Mouse (Mus musculus): ENCODE data around the gene Epas1.

The Epas1 gene

DNA sequence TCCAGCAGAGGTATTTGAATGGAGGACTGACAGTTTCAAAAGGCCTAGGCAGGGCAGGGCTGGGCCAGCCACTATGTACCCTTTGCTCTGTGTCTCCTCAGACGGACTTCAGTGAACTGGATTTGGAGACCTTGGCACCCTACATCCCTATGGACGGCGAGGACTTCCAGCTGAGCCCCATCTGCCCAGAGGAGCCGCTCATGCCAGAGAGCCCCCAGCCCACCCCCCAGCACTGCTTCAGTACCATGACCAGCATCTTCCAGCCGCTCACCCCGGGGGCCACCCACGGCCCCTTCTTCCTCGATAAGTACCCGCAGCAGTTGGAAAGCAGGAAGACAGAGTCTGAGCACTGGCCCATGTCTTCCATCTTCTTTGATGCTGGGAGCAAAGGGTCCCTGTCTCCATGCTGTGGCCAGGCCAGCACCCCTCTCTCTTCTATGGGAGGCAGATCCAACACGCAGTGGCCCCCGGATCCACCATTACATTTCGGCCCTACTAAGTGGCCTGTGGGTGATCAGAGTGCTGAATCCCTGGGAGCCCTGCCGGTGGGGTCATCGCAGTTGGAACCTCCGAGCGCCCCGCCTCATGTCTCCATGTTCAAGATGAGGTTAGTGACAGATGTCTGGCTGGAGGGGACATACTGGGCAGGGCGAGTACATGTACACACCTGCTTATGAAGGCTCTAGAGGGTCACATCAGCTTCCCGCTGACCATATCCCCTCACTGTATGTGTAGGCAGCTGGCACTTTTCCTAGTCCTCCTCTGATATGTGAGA lies 74.1 kb downstream of the Epas1 start:
- DNase-seq (ENCODE audit: low spot score in 2 of 2): no peak

DNA sequence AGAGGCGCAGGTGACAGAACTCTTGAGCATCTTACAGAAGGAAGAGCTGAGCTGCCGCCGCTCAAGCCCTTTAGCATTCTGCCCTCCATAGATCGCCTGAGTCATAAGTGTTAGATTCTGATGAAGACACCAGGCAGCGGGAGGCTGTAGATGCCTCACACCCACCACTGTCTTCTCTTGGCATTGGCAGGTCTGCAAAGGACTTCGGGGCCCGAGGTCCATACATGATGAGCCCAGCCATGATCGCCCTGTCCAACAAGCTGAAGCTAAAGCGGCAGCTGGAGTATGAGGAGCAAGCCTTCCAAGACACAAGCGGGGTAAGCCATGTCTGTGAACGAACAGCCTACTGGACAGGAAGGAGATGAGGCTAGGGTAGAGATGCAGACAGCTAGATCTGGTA lies 75.0 kb downstream of the Epas1 start:
- DNase-seq (ENCODE audit: low spot score in 2 of 2): no peak

GRCm38 (mm10) chr17:86829383-86830175 lies 76.1 kb downstream of the Epas1 start:
- DNase-seq (ENCODE audit: low spot score in 2 of 2): no peak

DNA sequence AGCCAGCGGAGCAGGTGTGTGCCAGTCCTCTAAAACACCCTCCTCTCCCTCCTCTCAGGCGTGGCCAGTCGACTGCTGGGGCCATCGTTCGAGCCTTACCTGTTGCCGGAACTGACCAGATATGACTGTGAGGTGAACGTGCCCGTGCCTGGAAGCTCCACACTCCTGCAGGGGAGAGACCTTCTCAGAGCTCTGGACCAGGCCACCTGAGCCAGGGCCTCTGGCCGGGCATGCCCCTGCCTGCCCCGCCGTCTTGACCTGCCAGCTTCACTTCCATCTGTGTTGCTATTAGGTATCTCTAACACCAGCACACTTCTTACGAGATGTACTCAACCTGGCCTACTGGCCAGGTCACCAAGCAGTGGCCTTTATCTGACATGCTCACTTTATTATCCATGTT lies 77.4 kb downstream of the Epas1 start:
- DNase-seq (ENCODE audit: low spot score in 2 of 2): no peak

DNA sequence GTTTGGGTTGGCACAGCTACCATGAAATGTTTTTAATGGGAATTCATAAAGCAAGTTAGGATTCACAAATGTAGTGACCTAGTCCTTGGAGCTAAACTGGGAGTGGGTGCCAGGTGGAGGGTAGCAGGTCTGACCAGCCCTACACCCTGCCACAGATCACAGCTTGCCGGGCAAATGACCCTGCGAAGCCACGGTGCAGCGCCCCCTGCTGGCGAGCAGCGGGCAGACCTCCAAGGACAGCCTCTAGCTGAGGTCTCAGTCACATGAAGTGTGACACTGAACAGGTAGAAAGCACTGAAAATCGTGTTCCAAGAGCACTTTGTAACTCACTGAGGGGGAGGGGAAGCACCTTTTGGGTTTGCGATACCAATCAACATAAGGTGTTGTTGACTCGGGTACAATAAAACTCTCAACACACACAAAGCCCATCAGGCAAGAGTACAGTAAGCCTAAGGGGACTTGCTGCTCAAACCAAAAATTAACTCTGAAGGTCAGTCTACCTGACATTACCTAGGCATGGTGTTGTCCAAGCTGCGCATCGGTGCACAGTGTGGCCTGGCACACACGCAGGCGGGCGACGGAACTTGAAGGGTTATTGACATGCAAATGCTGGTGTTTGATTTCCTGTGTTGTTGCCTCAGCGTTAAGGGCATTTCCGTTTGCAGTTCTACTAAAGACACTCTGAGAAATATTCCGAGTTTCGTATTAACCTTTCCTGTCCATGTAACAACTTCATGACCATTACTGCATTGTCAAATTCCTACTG lies 79.2 kb downstream of the Epas1 start:
- DNase-seq (ENCODE audit: low spot score in 2 of 2): peak in 1 of 2 experiments; percentile 43

DNA sequence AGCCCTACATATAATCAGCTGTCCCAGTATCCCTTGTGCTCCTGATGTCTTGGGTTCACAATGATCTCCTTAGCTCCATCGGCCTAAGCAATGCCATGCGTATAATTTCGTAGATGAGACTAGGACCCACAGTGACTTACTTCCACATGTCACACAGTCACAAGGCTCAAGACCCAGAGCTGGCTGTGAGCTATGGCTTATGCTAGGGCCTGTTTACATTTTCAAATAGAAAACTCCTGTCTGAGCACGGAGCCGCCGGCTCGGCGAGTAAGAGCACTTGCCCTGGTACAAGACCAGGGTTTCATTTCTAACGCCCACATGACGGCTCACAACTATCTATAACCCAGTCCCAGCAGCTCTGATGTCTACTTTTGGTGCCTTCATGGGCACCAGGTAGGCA lies 80.4 kb downstream of the Epas1 start:
- no peak for DNase-seq (ENCODE audit: low spot score in 2 of 2)

DNA sequence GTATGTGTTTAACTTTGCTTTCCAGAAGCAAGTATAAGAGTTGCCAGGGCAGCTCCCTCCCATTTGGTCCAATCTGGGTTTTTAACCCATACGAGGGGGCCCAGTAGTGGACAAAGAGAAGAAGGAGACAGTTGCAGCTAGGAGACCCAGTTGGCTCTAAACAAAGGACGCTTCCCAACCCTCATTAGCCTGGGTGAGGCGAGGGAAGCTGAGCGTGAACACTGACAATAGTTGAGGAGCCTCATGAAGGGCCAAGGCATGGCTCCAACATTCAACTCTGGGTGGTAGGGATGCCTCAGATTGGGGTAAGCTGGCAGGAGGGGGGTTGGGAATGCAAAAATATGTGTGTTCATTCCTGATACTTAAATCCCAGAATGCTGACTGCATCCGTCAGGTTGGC lies 85.8 kb downstream of the Epas1 start:
- no peak for DNase-seq (ENCODE audit: low spot score in 2 of 2)

DNA sequence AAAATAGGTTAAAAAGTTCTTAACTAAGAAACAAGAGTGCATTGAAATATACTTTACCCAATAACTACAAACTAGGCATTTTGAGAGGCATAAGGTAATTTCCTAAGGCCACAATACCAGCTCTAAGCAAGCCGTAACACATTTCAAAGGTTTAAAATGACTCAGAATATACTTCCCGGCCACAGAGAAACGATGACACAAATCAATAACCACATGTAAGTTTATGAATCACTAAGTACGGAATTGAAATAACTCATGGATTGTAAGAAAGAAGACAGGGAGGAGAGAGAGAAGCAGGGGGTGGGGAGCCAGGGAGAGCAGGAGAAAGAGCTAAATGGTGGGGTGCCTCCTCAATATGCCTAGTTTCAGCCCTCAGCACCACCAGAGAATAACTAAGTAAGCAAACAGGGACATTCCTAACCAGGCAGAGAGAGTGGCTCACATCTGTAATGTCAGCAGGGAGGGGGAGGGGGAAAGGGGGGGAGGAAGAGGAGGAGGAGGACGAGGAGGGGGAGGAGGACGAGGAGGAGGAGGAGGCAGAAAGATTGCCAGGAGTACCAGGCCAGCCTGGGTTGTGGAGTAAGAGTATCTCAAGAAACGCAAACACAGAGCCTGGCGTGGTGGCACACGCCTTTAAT lies 97.3 kb downstream of the Epas1 start:
- DNase-seq (ENCODE audit: low spot score in 2 of 2): no peak

GRCm38 (mm10) chr17:86851782-86852181 lies 98.3 kb downstream of the Epas1 start:
- no peak for DNase-seq (ENCODE audit: low spot score in 2 of 2)

GRCm38 (mm10) chr17:86852591-86853031 lies 99.1 kb downstream of the Epas1 start:
- DNase-seq (ENCODE audit: low spot score in 2 of 2): no peak

DNA sequence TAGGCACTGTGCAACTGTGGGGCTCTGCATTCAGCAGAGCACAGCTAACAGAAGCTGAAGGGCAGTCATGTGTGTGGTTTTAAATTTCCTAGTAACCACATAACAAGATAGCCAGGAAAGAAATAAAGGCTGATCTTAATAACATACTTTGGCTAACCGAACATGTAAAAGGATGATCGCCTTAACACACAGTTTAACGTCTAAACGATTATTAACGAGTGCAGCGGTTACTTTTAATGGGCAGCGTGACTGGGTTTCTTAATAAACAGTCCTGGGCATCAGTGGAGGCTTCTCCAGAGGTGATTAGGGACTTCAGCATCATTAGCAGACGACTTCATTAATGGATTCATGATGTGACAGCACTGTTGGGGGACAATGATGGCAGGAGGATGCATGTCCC lies 117.1 kb downstream of the Epas1 start:
- DNase-seq (ENCODE audit: low spot score in 2 of 2): no peak

DNA sequence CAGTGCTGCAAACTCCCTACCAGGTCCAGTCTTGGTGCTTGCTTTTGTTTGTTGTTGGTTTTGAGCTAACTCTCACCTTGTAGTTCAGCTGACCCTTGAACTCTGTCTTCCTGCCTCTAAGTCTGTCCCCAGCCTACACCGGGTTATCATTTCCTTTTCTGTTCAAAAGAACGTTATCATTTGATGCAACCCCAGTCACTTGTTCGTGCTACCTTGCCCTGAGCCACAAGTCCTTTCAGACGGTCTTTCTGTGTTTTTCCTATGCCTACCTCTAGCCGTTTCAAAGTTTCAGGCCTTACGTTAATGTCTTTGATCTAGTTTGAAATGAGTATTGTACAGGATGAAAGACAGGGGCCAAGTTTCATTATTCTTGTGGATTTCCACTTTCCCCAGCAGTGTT lies 119.1 kb downstream of the Epas1 start:
- DNase-seq (ENCODE audit: low spot score in 2 of 2): no peak

DNA sequence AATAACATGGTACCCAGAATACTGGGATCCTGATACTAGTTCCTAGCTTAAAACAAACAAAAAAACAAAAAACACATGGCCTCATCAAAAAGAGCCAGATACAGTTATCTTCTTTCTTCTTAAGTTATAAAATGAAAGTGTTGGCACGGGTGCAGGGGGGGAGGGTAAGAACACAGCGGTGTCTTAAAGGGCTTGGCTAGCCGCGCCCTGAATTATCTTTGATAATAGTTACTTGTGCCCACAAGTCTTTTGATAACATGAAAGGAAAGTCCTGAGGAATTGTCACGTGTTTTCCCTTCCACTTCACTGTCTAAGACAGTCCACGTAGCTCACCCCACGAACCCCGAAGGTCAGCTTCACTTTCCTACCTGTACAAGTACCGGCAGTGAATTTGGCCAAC lies 123.4 kb downstream of the Epas1 start:
- DNase-seq (ENCODE audit: low spot score in 2 of 2): no peak

DNA sequence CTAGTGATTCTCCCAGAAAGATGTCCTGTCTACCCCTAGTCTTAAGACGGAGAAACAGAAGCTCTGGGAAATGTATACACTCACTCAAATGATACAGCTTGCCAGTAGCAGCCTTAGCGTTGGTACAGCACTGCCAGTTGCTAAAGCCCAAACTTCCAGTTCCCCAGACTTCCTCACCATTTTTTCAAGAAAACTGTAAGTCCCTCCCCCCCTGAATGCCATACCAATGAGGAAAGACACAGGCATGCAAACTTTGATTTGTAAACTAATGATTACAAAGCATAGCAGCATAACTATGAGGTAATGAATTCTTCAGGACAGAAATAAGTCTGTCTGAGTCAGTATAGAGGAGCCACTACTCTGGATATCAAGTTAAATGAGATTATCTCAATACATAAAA lies 124.2 kb downstream of the Epas1 start:
- DNase-seq (ENCODE audit: low spot score in 2 of 2): no peak

DNA sequence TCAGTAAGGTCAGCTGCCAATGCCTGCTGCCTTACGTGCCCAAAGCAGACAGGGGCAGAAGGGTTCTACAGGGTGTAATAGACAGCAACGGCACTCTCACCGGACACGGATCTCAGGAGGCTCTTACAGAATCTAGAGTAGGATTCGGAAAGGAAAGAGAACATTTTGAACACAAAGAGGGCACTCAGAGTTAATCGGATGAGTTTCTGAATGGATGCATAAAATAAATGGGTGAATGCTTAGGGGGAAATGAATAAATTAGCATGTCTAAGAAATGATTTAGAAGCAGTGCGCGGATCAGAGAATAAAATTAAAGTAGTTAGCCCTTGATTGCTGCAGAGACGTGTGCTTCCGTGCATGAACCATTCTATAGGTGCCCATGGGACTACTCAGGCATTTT lies 126.6 kb downstream of the Epas1 start:
- DNase-seq (ENCODE audit: low spot score in 2 of 2): no peak

GRCm38 (mm10) chr17:86880461-86881044 lies 127.1 kb downstream of the Epas1 start:
- DNase-seq (ENCODE audit: low spot score in 2 of 2): no peak

All from thymus, postnatal 10 days (tissue).